In the genomic region with DNA sequence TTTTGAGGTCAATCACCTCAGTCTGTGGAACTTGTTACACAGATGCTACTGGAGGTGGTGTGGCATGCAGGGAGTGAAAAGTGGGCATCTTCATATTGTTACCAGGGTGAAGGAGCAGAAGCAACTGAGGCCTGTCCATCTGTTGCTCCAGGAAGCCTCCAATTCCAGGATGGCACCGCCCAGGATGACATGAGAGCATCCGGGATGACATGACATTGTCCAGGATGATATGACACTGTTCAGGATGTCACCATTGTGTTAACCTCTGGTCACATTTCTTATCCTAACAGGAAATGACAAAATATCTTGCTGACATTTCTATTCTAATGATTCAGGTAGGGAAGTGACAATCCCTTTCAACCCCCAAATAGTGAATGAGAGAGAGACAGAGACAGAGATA, we compare ENCODE assay signal across 36 mouse cellular contexts. TPM values are rescaled to one million over a fixed set of nuclear protein-coding genes. Genes with fewer than 3 reads are reported as not detected.
A peak's percentile ranks its signal among the peaks of the same experiment; 100 is the strongest.
DNase-seq lines count a peak whose midpoint lies in the region; ATAC-seq and TF ChIP-seq lines count a peak whose summit lies in the region.
"Had no signal": no experiment of that assay in that cellular context is flagged by ENCODE, and none has a peak within 500 bp of the region (broad histone marks: within the 10 kb centered on the region; RNA-seq: fewer than 3 reads in every experiment).

No protein-coding gene starts in this region.

- intact Hi-C loops in heart, postnatal 36 days (cut with DNase I) = loop anchor here (10.0 kb wide), 1 partner anchor 1038 kb away; a partner anchor contains a TSS

- no peak for ATAC-seq in heart, postnatal 0 days (ENCODE audit: insufficient read depth, low read depth)
- no peak for ATAC-seq in liver, embryonic 12.5 days
- ATAC-seq in activated CD4-positive, CD25-positive, alpha-beta regulatory T cell, adult 4 months = no peak
- ATAC-seq: forebrain, embryonic 15.5 days; intestine, postnatal 0 days; liver, postnatal 0 days; midbrain, embryonic 15.5 days had no signal

- H3K4me2 ChIP-seq in heart, postnatal 0 days (ENCODE audit: low read depth, low read length) = no peak overlapping the region
- no peak overlapping the region for H3K4me2 ChIP-seq in liver, embryonic 12.5 days
- H3K4me2 ChIP-seq: embryonic facial prominence, embryonic 13.5 days; forebrain, embryonic 15.5 days; heart, embryonic 15.5 days; hindbrain, embryonic 14.5 days; limb, embryonic 13.5 days; liver, embryonic 11.5 days; midbrain, embryonic 15.5 days; stomach, embryonic 15.5 days had no signal

- no peaks in the 10 kb centered on the region for H3K36me3 ChIP-seq in heart, postnatal 0 days (replicated peaks; ENCODE audit: control insufficient read depth, insufficient read depth, low read length)
- no peaks in the 10 kb centered on the region for H3K36me3 ChIP-seq in liver, embryonic 12.5 days
- H3K36me3 ChIP-seq: embryonic facial prominence, embryonic 13.5 days; forebrain, embryonic 10.5 days; forebrain, embryonic 15.5 days; heart, embryonic 10.5 days; heart, embryonic 15.5 days; limb, embryonic 13.5 days; midbrain, embryonic 15.5 days; stomach, embryonic 15.5 days had no signal

- peak overlapping the region; percentile 25; the same call in 1 of the 2 replicates for H3K27ac ChIP-seq in heart, postnatal 0 days (ENCODE audit: low read depth)
- no peak overlapping the region for H3K27ac ChIP-seq in liver, embryonic 12.5 days
- H3K27ac ChIP-seq: embryonic facial prominence, embryonic 13.5 days; forebrain, embryonic 10.5 days; forebrain, embryonic 15.5 days; heart, embryonic 10.5 days; heart, embryonic 15.5 days; hindbrain, embryonic 14.5 days; layer of hippocampus, adult 2 months; left cerebral cortex, adult 2 months; limb, embryonic 13.5 days; midbrain, embryonic 15.5 days; stomach, embryonic 15.5 days had no signal

- no peaks in the 10 kb centered on the region for H3K27me3 ChIP-seq in heart, postnatal 0 days (ENCODE audit: control insufficient read depth, insufficient read depth, low read length)
- H3K27me3 ChIP-seq in liver, embryonic 12.5 days (replicated peaks) = peaks cover 9% of the 10 kb centered on the region
- H3K27me3 ChIP-seq: CH12.LX; forebrain, embryonic 15.5 days; heart, embryonic 15.5 days; limb, embryonic 13.5 days; midbrain, embryonic 15.5 days; stomach, embryonic 15.5 days had no signal

- WGBS in heart, postnatal 0 days = 71% methylated on average over 2 of the region's 2 CpGs
- WGBS in liver, embryonic 12.5 days (ENCODE audit: insufficient replicate concordance) = 71% methylated on average over 2 of the region's 2 CpGs

- no peak for TF ChIP-seq CTCF in heart, postnatal 0 days (IDR thresholded peaks at IDR 0.05; ENCODE audit: low read depth)

- H3K4me1 ChIP-seq in heart, postnatal 0 days (ENCODE audit: control insufficient read depth, insufficient read depth) = peaks cover 11% of the 10 kb centered on the region; the same call in 1 of the 2 replicates
- H3K4me1 ChIP-seq in liver, embryonic 12.5 days = no peaks in the 10 kb centered on the region
- H3K4me1 ChIP-seq: forebrain, embryonic 15.5 days; limb, embryonic 13.5 days; midbrain, embryonic 15.5 days; stomach, embryonic 15.5 days had no signal

- no peak overlapping the region for H3K9ac ChIP-seq in heart, postnatal 0 days (replicated peaks; ENCODE audit: low read depth, low read length)
- no peak overlapping the region for H3K9ac ChIP-seq in liver, embryonic 12.5 days
- H3K9ac ChIP-seq: embryonic facial prominence, embryonic 13.5 days; forebrain, embryonic 15.5 days; heart, embryonic 15.5 days; hindbrain, embryonic 14.5 days; limb, embryonic 13.5 days; liver, postnatal 0 days; midbrain, embryonic 15.5 days; stomach, embryonic 15.5 days had no signal

- H3K9me3 ChIP-seq in heart, postnatal 0 days (replicated peaks; ENCODE audit: control insufficient read depth, low read length) = 0 out of 2 replicates have a peak, but pooled peaks cover under 1% of the 10 kb centered on the region
- H3K9me3 ChIP-seq in liver, embryonic 12.5 days (replicated peaks) = no peaks in the 10 kb centered on the region
- H3K9me3 ChIP-seq: embryonic facial prominence, embryonic 13.5 days; forebrain, embryonic 10.5 days; forebrain, embryonic 15.5 days; heart, embryonic 10.5 days; heart, embryonic 15.5 days; limb, embryonic 13.5 days; midbrain, embryonic 15.5 days; stomach, embryonic 15.5 days had no signal

- no peak for DNase-seq in heart, postnatal 0 days (ENCODE audit: low spot score)
- no peak for DNase-seq in heart, postnatal 36 days
- peak; percentile 37 for DNase-seq in kidney, postnatal 10 days
- no peak for DNase-seq in kidney, adult 9 months
- DNase-seq in kidney, postnatal 25 days = peak; percentile 36 to 55
- DNase-seq in lung, postnatal 4 days = peak; percentile 41 to 58
- DNase-seq: adrenal gland, postnatal 14 days; cerebellum, adult 11-12 months; cerebellum, adult 9-11 months; gastrocnemius, postnatal 25 days; heart, adult 11 months; heart, postnatal 4 days; liver, postnatal 0 days; right cerebral cortex, postnatal 25 days; thymus, postnatal 25 days had no signal

- TF ChIP-seq EP300 in heart, postnatal 0 days (IDR thresholded peaks at IDR 0.05; ENCODE audit: low read depth) = no peak

- no peak overlapping the region for H3K4me3 ChIP-seq in heart, postnatal 0 days (ENCODE audit: low read depth, low read length)
- no peak overlapping the region for H3K4me3 ChIP-seq in liver, embryonic 12.5 days
- H3K4me3 ChIP-seq: embryonic facial prominence, embryonic 13.5 days; forebrain, embryonic 10.5 days; forebrain, embryonic 15.5 days; heart, embryonic 10.5 days; heart, embryonic 15.5 days; layer of hippocampus, adult 2 months; left cerebral cortex, adult 2 months; limb, embryonic 13.5 days; midbrain, embryonic 15.5 days; stomach, embryonic 15.5 days had no signal

RNA-seq across cellular contexts. Expression of a gene that starts 47.8 kb away (rescaled TPM):
- not detected in 2 replicates for total RNA-seq in heart, postnatal 0 days (2014; rRNA removed; ENCODE audit: low replicate concordance)
- polyA plus RNA-seq in heart, postnatal 0 days (2015; fragmentation: Nextera tagmentation; extraction: Ambion mirVana) = 1.1 TPM in 1 of 2 replicates, not detected in the other
- total RNA-seq in heart, postnatal 36 days (2021) = not detected
- 0.35 TPM in 1 of 2 replicates, not detected in the other for polyA plus RNA-seq in liver, embryonic 12.5 days (2016; fragmentation: Nextera tagmentation; extraction: Ambion mirVana)
- polyA plus RNA-seq in activated CD4-positive, CD25-positive, alpha-beta regulatory T cell, adult 4 months (2017; shearing (Covaris generic)) = not detected
- total RNA-seq: CH12.LX; common myeloid progenitor, adult 5-6 weeks; ES-E14; gastrocnemius, adult 18-20 months; gastrocnemius, postnatal 25 days; neutrophil, adult 5-6 weeks had no signal
- polyA plus RNA-seq: C2C12; liver, postnatal 0 days had no signal

Comparison
In these comparisons a context has a peak if more than half of its experiments do, and no peak if none do; other contexts are left out.
1. DNase-seq: peak in kidney, postnatal 10 days (single experiment), kidney, postnatal 25 days (2 of 2) and lung, postnatal 4 days (2 of 2); none in heart, postnatal 0 days (single experiment), heart, postnatal 36 days (0 of 2) and kidney, adult 9 months (single experiment).